Mouse (Mus musculus) natural killer cell, adult 2 months (primary cell): Measurements from ENCODE around the gene Rbfox3.

Experiments used
- DNase-seq, 2 experiments: peaks; one replicate each; pipeline ENCODE4 v3.0.0; 2022; ENCODE audit warnings: low spot score in 2 of 2

Rbfox3 gene

DNA sequence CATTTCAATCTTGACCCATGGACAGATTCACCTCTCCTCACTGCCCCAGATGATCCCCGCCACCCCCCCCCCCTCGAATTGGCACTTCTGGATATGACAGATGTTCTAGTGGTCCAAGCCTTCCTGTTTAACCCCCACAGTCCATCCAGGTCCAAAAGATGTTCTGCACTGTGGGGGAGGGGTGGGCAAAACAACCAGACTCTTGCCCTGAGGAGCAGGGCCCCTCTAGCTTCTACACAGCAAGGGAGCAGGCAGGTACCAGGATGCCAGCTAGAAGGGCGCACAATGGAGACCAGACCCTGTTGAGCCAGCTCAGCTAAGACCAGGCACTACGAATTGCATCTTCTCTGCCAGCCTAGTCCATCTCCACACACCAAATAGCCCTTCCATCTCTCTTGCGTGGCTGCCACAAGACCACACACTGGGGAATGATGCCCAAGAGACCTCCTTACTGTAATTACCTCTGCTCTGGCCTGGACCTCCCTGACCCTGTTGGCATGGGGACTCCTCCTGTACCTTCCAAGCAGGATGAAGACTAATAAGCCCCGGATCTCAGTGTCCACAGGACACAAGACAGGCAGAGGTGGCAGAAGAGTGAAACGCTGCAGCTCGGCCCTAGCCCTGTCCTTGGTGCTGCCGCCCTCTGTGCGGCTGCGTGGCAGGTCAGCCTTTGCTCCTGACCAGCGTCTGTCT lies 5.1 kb downstream of the Rbfox3 start:
- DNase-seq: no peak

DNA sequence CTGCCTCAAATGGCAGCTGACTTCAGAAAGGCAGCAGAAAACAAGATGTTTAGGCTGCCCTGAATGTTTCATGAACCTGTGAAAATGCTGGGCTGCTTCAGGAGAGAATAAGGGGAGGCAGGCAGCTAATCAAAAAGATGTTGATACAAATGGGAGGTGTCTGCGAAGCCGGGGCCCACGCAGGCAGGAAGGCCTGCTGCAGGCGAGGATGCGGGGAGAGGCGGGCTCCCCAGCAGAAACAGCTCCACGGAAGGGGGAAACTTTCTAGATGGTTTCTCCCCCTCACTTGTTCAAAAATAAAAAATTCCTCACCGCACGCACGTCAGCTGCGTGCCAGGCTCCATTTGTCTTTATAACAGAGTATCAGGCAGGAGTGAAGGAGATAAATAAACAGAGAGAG lies 5.7 kb downstream of the Rbfox3 start:
- no peak for DNase-seq

DNA sequence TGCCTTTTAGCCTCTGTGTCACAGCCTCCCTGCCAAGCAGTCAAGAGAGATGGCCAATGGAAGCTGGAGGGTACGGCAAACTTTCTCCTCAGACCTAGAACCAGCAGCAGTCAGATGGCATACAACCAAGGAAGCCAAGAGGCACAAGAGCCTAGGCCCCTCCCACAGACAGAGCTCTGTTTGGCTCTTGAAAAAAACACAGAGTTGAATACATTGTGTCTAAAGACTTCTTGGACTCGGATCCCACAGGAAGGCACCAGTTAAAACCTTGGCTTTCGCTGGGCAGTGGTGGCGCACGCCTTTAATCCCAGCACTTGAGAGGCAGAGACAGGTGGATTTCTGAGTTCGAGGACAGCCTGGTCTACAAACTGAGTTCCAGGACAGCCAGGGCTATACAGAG lies 7.1 kb downstream of the Rbfox3 start:
- no peak for DNase-seq

DNA sequence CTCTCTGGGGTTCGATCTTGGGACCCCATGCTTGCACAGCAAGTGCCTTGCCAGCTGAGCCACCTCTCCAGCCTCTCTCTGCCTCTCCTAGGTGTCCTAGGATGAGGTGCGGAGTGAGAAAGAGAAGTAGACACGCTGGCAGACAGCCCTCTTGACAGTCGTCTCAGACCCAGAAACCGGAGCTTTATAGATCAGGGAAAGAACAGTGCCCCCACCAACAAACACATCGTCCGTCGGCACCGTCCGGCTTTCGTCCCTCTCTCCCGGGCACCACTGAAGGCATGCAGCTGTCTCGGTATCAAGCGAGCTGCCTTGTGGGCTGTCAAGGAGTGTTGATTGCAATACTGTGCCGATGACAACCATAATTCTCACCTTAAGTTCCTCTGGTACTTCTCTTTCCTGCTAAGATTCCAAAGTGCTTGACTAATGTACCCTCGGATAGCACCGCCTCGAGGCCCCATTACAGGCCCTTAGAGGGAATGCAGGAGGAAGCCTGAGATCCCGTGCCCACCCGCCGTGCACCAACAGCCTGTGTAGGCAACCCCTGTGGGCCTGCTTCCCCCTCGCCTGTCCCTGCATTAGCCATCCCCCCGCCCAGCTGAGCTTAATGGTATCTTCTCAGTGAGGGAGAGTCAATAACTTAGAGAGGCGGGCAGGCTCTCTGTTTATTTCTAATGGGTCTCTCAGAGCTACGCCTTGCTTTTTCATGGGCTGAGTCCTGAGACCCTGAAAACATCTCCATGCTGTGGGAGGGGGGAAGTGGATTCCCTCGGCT lies 11.4 kb downstream of the Rbfox3 start:
- DNase-seq: no peak

DNA sequence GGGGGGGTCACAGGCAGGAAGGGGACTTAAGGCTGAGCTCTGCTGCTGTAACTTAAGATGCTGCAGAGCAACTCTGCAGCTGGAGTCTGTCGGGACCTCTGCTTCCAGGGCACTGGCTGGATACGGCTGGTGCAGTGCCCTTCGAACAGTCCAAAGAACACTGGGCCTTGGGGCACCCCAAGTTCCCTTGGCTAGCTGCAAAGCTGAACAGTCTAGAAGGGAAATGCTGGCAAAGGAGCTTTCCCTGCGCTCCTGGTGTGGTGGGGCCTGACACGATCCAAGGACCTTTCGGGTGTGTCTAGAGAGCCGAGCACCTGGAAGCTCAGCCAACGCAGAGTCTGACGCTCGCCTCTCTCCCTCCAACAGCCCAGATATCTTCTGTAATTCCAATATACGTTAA lies 12.8 kb downstream of the Rbfox3 start:
- no peak for DNase-seq

DNA sequence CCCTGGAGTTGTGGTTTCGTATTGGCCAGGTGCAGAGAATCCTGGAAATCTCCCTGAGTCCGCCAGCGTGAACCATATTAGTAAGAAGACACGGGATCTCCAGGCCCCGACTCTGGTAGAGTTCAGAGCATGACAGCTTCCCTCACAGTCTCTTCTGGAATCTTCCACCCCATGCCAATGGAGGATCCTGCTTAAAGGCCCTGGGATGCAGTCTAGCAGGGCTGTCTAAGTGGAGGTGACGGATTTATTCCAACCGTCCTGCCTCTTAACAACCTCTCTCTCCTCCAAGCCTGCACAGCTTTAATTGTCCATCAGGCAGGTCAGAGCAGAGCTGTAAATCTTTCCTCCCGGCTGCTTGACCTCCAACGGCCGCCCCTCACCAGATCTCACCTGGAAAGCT lies 13.2 kb downstream of the Rbfox3 start:
- no peak for DNase-seq

DNA sequence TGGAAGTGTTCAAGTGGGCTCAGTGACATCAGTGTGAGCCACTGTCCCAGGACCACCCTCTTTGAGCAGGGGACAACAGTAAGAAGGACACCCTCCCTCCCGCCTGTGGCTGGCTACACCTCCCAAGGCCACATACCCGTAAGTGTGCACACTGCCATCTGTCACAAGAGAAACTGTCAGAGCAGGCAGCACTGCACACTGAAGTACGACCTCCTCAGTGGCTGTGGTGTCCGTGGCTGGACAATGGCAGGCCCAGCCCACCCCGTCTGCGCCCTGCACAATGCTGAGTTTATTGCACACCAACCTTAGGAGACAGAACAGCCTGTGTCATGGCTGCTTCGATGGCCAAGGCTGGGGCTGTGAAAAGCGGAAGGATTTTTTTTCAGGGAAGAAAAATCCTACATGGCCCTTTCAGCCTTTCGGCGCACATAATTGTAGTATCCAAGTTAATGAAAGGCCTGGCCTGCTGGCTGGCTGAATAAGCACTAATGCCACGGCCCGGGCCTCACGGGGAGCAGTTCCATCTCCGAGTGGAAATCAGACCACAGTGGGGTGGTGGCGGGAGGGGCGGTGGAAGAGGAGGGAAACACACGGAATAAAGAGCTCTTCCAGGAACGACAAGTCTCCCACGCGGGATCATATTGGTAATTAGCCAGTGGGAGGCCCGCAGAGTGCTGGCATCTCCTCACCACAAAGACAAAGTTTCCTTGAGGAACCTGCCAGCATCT lies 14.1 kb downstream of the Rbfox3 start:
- DNase-seq: no peak

DNA sequence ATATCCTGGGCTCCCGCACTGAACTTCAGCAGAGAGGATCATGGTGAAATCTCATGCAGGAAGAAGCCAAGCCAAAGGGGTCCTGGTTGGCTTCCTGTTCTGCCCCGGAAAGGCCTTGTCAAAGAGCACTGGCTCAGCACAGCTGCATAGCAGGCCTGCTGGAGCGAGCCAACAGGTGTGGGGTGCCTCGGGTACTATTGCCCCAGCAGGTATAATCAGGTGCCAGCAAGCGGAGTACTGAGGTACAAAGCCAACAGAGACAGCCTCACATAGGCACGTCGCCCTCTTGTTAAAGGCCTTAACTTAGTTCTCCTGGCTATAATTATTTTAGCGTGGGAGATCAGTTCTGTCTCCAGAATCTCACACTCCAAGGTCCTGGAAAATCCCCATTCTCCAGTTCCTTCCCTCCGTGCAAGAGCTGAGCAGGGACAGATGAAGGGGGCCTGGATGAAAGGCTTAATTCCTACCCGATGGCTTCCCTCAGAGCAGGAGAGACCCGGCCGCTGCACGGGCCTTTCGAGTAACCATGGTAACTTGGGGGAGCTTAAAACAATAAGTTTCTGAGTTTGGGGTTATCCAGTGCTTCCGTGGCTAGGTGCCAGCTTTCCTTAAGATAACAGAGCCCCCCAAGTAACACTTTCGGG lies 15.2 kb downstream of the Rbfox3 start:
- no peak for DNase-seq

DNA sequence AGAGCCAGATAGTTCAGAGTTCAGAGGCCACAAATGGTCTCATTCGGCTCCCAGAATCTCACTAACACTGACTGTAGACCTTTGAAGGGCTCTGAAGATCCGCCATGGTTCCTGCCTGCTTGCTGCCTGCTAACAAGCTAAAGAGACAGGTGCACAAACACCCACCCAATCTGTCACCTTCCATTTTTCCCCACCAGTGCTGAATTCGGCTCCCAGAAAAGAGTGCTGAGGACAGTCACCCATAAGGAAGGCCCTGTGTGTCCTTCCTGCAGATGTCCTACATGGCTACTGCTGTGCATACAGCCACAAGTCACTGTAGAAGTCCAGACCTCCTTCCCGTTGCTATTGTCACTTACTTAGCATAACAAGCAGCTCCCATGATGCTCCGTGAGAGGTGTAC lies 16.6 kb downstream of the Rbfox3 start:
- no peak for DNase-seq

DNA sequence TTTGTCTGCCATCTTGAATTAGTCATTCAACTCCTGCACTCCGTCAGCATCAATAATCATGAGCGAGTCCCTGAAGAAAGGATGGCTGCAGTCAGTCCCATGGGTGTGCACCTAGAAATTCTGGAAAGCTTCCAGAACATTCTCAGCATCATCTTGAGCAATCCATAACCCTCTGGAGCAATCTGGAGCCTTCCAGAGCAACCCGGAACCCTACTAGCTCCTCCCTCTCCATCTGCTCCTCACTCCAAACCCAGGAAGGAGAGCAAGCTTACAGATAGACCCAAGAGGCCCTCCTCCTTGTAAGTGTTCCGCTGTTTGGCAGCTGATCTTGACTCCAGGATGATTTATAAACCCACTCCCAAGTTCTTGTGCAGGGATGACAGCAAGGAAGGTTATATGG lies 17.2 kb downstream of the Rbfox3 start:
- DNase-seq: no peak

DNA sequence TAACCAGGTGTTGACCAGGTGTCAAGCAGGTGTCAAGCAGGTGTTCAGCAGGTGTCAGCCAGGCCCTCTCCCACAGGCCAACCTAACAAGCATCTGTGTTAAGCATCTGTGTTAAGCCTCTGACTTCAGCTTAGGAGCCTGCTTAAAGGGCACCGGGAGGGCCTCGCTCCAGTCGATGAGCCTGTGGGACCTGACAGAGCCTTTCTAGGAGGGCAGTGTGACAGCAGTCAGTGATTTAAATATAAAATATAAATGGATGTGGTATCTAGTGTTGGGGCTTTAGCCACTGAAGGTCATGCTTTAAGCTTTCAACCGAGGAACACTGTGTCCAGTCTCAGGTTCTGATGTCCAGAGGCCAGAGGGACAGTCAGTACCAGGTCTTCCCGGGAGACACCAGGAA lies 18.5 kb downstream of the Rbfox3 start:
- DNase-seq: no peak

DNA sequence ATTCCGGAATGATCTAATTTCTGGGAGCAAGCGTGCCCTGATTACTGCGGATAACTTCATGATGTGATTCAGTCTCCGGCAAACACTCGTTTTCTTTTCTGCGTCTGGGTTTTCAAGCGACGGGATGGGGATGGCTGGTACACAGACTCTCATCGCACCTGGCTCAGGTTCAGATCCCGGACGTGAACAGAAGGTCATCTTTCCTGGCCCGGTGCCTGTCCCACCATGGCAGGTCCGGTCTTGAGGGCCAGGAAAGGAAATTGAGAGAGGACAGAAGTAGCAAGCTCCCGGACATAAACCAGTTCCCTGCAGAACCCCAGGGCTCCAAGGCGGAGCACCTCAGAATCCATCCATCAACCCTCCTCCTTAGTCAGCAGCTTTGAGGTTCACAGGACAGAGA lies 19.9 kb downstream of the Rbfox3 start:
- DNase-seq: no peak

DNA sequence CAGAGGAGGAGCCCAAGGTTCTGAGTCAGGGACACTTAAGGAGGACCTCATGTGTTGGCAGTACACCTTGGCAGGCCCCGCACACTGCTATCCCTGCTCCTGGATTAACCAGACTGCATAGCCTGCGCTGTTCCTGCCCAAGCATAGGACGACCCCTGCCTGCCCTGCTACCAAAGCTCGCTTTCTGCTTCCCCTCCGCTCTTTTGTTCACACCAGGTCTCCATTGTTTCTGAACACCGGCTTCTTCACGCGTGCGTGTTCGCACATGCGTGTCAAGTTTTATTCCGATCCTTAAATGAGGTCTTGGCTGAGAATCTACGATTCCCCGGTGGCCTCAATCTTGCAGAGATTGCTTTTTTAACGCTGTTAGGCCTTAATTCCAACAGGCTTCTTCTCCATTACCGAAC lies 20.4 kb downstream of the Rbfox3 start:
- DNase-seq: no peak

DNA sequence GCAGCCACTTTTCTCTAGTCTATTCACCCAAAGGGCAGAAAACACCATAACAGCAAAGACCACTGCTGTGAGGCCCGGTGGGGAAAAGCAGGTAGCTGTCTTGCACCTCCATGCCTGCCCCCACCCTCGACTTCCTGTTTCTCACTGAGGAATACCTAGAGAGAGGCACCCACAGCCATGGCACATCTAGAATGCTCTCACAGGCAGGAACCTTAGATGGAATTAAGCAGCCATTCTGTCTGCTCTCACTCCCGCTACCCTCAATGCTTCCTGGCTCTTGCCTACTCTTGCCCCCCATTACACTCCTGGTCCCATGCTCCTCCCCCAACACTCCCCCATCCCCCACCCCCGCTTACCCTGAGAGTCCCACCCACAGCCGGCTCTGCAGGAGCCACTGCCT lies 20.9 kb downstream of the Rbfox3 start:
- no peak for DNase-seq

DNA sequence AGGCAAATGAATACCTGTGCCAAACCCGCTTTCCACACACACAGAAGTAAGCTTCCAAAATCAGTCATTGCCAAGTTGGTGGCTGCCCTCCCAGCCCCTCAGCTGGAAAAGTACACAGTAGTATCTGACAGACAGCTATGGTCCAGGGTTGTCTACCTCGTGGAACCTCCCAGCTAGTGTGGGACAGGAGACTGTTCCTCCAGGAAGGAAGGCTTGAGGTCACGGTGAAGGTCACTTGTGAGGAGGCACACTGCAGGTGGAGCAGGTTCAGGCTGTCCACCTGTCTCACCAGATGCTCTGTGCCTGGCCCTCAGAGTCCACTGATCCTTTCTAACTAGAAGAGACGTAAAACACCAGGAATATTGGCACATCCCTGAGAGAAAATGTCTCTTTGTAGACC lies 21.9 kb downstream of the Rbfox3 start:
- no peak for DNase-seq

DNA sequence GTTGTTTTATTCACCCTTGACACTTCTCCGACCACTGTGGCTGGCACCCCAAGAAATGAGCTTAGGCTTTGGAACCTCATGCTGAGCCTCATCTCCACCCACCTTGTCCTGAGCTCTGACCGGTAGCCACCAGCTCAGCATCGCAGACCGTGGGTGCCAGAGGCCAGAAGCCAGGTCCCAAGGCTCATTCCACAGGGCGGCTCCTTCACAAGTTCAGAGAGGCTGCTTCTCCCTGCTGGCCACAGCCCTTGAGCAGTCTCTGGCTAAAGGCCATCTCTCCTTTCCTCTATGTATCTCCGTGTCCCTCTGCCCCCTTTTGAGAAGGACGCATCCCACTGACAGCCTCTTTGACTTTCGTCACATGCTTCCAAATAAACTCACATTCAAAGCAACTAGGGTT lies 23.0 kb downstream of the Rbfox3 start:
- DNase-seq: no peak

DNA sequence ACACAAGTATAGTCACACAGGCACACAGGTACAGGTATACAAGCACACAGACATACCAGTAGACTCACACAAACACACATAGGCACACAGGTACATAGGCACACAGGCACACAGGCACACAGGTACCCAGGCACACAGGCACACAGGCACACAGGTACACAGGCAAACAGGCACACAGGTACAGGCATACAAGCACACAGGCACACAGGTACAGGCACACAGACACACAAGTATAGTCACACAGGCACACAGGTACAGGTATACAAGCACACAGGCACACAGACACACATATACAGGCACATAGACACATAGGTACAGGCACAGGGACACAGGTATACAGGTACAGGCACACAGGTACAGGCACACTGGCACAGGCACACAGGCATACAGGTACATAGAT lies 24.2 kb downstream of the Rbfox3 start:
- DNase-seq: no peak

DNA sequence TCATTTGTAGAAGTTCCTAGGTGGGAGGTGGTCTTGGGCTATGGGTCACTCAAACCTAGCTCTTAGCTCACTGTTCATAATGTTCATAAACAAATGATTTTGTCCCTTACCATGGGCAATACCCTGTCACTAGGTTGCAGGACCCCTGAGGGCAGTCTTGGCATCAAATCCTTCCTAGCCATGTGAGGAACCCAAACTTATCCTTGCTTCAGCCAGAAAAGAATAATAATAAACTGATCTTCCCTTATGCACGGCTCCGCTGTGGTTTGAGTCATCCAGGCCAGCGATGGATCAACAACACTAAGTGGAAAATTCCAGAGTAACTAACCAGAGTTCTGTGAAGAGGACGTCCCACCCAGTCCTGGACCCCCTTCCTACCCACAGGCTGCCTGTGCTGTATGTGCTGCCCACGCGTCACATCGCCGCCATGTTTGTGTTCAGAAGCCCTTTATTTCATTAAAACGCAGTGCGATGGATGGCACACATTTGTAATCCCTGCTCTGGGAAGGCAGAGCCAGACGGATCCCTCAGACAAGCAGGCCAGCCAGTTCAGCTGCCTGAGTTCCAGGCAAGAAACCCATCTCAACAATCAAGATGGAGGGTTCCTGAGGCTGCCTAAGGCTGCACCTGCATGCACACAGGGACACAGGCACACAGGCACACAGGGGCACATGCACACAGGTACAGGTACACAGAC lies 25.0 kb downstream of the Rbfox3 start:
- DNase-seq: no peak

DNA sequence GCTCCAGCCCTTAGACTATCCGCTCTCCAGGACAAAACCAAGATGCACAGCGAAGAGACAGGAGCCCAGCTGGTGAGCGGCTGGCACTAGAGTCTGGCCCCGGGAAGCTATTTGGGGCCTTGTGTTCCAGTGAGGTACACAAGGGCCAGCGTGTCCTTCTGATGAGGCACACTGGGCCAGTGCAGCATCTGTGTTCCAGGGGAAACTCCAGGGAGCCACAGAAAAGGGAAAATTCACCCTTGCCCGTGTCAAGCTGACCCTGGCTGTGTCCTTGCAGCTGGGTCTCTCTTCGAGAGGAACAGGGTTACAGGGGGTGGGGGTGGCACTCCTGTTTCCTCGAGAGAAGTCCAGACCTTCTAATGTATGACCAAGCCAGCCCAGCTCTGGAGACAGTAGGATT lies 25.8 kb downstream of the Rbfox3 start:
- no peak for DNase-seq

DNA sequence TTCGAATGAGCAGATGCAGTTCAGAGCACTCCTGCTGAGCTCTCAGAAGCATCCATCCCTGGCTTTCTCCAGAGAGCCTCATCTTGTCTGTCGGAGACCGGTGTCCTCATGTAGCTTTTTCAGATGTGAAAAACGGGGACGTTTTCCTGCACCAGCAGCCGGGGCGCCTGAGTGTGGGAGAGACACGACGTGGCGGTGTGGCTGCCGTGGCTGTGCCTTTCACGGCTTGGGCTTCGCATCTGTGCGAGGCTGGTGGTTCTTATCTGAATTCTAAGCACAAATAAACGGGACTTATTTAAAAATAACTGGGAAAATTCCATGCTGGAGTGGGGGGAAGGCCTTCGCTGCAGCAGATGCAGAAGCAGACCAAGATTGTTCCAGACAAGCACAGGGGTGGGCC lies 26.3 kb downstream of the Rbfox3 start:
- DNase-seq: no peak

DNA sequence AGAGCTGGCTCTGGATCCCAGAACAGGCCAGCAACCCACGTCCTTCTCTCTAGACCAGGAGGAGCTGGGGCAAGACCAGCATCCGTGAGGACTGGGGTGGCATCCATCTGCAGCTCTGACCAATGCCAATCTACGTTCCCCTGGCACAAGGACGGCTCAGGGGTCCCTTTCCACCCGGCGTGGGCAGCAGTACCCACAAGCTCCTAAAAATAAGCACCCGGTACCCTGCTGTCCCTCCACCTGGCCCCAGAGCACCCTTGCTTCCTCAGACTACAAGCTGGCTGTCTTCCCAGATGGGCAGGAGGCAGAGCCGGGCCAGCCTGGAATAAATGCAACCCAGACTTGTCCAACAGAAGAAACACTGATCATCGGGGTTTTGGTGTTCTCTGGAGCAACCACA lies 28.3 kb downstream of the Rbfox3 start:
- DNase-seq: no peak
